Mouse (Mus musculus) heart, postnatal 36 days (tissue): ENCODE data around the gene Bbof1. TPM values are rescaled to one million over a fixed set of nuclear protein-coding genes. Genes with fewer than 3 reads are reported as not detected.

Source experiments
- DNase-seq, 2 experiments: peaks; one replicate each; pipeline ENCODE4 v3.0.0; 2021 to 2022
- intact Hi-C: fragments of 180-260 bp; cut with DNase I; formaldehyde crosslinking; loops from one replicate; pipeline ENCODE4 v1.15.1; 2025
- total RNA-seq, 2 experiments: library from RNA; stranded (reverse); gene quantifications; 2 replicates each; pipeline ENCODE4 v1.2.3; 2021

The Bbof1 gene
- total RNA-seq, 2 experiments from 2014 or later: 1.2 TPM

DNA sequence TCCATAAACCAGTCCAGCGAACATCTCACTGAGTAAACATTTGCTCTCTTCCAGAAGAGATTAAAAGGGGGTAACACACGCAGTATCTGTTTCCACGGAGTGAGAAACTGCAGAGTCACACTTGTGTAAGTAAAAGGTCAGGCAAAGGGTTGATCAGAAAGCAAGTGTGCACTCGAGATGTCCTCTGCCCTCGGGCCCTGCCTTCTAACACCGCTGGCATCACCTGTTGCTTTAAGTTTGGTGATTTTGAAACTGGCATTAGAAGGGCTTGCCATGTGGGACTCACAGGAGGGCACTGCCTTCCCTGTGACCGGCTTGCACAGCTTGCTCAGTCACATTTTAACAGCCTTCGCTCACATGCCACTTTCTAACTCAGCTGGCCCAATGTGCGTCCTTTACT is 9.2 kb upstream of the Bbof1 start:
- intact Hi-C loops: no loop called here

DNA sequence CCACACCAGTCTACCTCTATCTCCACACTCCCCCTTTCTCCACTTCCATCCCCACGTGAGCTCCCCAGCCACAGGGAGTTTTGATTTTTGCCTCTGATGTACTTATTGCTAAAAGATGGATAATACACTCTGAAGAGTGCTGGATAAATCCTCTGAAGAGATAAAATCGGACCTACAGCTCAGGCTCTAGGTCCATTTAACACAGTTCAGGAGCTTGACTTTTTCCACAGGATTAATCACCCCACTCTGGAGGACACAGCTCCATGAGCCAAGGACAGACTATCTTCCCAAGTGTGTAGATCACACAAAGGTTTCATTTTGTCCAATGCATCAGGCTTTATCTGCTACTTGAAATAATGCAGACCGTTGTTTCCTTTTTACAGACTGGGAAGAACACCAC is 8.8 kb upstream of the Bbof1 start:
- DNase-seq: no peak
- intact Hi-C loops: no loop called here

More for the DNA sequence above, 9.2 kb upstream of the Bbof1 start:
- DNase-seq: no peak

DNA sequence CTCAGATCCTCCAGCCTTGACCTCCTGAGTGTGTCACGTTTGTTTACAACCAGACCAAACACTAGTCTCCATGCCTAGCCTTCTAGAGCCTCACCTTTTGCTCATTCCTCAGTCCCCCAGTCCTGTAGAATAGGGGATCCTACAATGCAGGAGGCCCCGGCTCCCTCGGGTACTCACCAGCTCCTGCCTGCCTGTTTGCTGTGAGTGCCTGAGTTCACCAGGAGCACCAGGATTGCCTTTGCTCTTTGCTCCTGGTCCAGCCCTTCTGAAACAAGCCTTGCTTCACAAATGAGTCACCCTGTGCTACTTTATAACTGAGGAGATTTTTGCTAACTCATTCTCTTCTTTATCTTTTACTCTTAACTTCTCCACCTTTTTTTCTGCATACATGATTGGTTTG is 8.2 kb upstream of the Bbof1 start:
- no peak for DNase-seq
- intact Hi-C loops: no loop called here

DNA sequence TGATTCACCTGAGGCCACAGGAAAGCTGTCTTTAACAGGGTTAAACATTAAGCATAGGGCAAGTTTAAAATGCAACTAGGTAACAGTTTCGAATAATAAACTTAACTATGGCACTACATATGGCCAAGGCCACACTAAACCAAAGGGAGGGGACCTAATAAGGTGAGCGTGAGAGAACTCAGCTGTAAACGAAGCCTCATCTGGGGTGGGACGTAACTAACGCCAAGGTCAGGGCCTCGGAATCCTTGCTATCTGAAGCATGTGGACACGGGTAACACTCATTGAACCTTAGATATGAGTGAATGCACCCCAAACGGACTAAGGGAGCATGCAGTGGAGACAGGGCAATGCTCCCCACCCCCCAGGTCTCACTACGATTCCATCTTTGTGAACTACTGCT is 5.9 kb upstream of the Bbof1 start:
- intact Hi-C loops: no loop called here
- DNase-seq: no peak

DNA sequence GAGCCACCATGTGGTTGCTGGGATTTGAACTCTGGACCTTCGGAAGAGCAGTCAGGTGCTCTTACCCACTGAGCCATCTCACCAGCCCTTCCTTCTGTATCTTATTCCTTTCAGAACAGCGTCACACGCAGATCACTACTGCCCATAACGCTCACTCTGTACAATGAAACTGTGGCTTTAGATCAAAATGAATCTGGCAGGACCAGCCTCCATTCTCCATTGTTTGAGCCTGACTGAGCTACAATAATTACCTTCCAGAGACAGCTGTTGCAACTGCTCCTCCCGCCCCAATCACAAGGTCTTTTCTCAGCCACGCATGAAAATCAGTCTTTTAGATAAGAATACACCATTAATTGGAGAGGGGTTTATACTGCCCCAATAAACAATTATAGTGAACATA is 4.3 kb upstream of the Bbof1 start:
- DNase-seq: no peak
- intact Hi-C loops: no loop called here

DNA sequence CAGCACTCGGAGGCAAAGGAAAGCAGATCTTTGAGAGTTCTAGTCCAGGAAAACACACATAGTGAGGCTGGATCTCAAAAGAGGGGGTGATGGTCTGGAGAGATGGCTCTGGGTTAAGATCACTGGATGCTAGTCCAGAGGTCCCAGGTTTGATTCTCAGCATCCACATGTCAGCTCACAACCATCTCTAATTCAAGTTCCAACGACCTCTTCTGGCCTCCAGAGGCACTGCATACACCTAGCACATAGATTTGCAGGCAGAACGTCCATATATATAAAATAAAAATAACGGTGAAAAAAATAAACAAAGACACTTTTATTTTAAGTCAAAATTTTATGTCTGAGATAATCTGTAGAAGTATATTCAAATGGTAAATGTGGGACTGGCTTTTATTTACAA is 1.6 kb upstream of the Bbof1 start:
- no peak for DNase-seq
- intact Hi-C loops: loop anchor here (5.0 kb wide), 1 partner anchor 120 kb away; the partner anchor contains the start of gene Ptgr2

DNA sequence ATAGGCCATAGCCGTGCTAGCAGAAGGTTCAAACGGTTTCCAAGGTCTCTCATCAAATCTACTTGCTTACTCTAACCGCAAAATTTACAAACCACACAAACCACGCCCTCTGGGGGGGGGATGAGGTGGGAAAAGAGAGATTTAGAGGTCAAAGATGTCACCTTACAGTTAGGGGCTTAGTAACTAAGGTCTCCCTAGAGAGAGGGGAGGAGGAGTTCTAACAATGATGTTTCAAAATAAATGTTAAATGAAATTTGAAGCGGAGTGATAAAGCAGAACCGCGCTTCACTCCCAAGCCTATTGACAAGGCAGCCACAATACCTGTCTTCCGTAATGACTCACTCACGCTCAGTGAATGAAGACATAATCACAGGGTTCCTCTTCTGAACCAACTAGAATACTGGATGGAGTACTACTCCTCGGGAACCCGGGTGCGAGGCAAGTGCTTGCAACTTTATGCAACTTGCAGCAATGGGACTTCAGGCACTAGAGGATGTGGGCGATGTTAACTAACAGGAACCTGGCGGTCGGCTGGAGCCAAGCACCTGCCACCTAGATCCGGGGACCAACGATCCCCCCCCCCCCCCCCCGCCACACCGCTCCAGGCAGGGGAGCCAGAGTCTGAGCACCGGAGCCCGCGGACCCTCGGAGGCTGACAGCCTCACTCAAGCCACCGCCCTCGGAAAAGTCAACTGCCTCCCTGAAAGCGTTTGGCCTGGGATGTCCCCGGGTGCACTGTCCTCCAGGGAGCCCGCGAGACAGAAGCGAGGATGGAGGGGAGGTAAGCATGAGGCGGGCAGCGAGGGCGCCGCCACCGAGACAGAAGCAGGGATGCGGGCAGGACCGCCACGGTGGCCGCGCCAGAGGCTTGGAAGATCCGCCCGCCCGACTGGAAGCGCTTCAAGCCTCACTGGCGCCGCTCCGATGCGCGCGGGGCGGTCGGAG is 725 bp upstream of the Bbof1 start:
- intact Hi-C loops: loop anchor here (2.0 to 5.0 kb wide), 2 partner anchors 45 to 121 kb away; partner anchors contain the start of gene Ptgr2
- no peak for DNase-seq

DNA sequence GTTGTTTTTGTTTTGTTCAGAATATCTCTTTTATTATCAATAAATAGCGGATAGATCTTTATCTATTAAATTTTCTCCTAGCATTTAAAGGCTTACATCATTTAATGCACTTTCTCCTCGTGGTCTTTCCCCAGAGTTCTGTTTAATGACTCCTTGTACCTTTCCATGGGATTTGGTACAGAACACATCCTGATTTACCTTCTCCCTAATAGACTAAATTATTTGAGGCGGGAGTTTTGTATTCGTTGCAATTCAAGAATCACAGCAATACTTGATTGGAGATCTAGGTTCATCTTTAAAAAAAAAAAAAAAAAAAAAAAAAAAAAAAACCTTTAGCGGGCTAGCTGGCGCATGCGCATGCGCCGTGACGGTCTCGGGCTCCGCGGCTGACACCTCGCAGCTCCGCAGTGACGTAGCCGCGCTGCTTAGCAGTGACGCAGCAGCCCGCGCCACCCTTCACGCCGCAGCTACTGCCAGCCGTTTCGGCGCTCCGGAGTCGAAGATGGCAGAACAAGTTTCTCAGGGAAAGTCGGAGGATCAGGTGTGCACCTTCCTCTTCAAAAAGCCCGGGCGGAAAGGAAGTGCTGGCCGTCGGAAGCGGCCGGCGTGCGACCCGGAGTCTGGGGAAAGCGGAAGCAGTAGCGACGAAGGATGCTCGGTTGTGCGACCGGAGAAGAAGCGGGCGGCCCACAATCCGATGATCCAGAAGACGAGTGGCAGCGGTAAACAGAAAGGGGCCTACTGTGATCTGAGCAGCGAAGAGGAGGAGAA is 8.1 kb downstream of the Bbof1 start, which contains the start of gene Rnf113a2:
TSS of gene Rnf113a2 (plus strand) at position 363 of the 771 bp plus-strand sequence.
- intact Hi-C loops: loop anchor here (2.0 kb wide), 1 partner anchor 34 kb away; the partner anchor contains the start of genes Aldh6a1 and Lin52
- peak; percentile 81 to 84 for DNase-seq

DNA sequence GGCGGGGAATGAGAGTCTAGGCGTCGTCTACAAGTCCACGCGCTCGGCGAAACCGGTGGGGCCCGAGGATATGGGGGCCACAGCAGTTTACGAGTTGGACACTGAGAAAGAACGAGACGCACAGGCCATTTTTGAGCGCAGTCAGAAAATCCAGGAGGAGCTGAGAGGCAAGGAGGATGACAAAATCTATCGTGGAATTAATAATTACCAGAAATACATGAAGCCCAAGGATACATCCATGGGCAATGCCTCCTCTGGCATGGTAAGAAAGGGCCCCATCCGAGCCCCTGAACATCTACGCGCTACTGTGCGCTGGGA is 8.7 kb downstream of the Bbof1 start:
- no peak for DNase-seq
- intact Hi-C loops: loop anchor here (2.0 kb wide), 1 partner anchor 33 kb away; the partner anchor contains the start of genes Aldh6a1 and Lin52

DNA sequence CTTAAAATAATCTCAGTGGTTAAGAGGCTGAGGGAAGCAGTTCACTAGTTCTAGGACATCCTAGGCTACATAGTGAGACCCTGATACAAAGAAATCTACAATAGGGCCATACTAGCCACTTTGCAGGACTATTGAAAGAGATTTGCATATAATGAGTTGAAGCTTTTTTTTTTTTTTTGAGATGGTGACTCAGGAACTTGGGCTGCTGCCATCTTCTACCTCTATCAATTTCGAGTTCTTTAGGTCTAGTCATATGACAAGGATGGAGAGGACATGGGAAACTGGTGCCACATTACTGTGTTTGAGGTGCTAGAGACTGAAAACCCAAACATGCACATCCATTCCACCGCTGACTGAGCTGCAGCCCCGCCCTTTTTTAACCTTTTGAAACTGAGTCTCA is 15.1 kb downstream of the Bbof1 start:
- intact Hi-C loops: no loop called here
- DNase-seq: no peak

DNA sequence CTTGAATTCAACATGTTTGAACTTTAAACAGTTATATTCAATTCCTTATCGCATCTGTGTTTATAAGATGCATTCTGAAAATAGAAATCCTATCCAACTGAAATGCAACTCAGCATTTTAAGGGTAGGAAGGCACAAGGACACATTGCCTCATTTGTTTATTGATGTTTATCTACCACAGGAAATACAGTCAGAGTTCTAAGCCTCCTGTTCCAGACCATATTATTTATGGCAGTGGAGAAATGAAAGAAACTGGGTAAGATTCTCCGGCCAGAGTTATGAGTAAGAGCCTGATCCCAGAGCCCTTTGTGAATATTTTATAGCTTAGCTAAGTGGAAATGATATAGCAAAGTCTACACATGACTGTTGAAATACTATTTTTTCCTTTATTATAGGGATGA is 21.0 kb downstream of the Bbof1 start:
- intact Hi-C loops: no loop called here
- DNase-seq: no peak

DNA sequence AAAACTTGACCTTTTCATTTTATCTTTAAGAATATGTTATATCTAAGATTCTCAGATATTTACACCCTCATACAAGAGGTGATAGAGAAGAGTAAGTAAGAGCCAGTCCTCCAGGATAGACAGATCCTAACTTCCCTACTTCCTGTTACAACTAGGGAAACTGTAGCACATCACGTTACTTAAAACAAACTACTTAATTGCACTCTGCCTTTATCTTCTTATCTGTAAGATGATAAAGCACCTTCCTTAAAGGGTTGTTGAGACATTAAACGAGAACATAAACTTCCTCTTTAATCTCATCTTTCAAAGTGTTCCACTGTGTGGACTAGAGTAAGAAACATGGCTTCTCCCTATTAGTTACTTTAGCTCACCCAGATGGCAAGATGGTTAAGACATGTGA is 29.8 kb downstream of the Bbof1 start:
- DNase-seq: no peak
- intact Hi-C loops: no loop called here

DNA sequence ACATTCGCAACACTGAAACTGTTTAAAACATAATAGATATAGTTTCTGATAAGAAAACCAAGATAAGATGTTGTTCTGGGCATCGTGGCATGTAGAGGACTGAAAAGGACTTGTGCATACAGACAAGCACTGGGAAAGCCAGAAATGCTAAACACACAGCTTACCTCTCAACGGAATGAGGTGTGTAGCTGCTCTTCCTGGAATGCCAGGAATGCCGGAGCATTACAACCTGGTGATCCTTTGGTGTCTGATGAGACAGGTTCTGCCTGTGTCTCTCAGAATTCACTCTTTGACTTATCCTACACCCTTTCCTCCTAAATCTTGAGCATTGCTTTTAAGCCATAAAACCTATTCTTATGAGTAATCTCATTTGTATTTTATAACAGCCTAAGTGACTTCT is 33.7 kb downstream of the Bbof1 start:
- DNase-seq: no peak
- intact Hi-C loops: no loop called here

DNA sequence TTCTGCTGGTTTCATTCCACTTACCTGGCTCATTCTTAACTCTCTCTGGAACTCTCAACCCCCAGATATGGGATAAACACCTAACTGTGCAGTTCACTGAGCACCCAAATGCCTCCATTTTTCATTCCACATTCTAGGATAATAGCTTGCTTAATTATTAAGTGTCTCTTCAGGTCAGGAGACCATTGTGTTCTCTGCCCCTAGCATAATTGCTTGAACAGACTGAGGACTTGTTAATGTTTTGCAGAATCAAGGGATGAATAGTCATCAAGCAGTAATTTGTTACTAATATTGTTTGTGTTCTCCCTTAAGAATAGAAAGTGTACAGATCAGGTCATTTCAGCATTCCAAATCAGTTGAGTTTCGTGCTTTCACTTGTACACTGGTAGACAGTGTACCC is 38.5 kb downstream of the Bbof1 start:
- intact Hi-C loops: loop anchor here (5.0 kb wide), 1 partner anchor 85 kb away; the partner anchor contains the start of genes Coq6 and Fam161b
- DNase-seq: no peak

DNA sequence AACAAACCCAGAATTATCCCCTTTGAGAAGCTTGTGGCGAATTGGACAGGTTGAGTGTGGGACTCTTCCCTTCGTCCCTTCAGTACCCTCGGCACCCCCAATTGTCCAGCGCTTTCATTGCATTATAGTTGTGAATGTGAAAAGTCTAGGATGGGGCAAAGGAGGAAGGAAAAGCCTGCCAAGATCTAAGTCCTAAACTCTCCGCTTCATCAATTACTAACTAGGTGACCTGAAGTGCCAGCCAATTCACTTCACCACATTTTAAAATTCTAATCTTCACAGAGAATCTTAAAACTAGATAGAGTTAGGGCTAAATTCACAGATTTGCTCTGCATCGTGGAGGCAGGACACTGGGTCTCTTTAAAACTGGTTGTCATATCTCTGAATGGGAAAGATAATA is 39.3 kb downstream of the Bbof1 start:
- intact Hi-C loops: loop anchor here (5.0 kb wide), 1 partner anchor 86 kb away; the partner anchor contains the start of genes Coq6 and Fam161b
- DNase-seq: no peak

DNA sequence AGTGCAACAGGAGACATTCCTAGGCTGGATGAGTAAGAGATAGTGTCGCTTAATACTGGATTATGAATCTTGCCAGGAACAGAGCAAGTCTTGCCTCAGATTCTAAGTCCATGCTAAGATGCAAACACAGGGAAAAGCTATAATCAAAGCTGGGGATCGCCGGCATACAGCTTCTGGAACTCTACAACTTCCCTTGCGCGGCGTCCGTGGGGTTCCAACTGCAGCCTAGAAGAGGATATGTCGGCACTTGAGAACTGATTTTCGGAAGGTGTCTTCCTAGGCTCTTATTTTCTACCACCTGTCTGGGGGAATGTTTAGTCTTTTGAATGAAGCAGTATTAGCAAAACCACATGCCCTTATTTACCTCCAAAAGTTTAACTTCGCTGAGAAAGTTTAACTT is 41.0 kb downstream of the Bbof1 start:
- intact Hi-C loops: loop anchor here (2.0 to 5.0 kb wide), 3 partner anchors 33 to 163 kb away; partner anchors contain the start of genes Coq6, Fam161b, Ptgr2 and Rnf113a2
- DNase-seq: no peak

DNA sequence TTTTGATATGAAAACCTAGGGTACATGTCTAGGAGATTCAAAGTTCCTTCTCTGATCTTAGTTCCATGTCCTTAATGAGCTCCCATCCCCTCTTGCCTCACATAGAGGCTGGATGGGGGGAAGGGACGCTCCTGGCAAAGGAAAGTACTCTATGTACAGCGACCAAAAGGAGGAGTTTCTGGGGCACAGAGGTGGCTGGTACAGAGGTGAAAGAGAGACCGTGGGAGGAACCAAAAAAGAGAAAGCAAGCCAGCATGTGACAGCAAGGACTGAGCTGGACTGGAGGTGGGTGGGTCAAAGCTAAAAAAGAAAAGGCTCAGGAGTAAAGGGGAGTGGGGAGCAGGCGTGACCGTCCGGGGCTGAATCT is 41.5 kb downstream of the Bbof1 start:
- intact Hi-C loops: loop anchor here (2.0 to 5.0 kb wide), 2 partner anchors 34 to 163 kb away; partner anchors contain the start of genes Ptgr2 and Rnf113a2
- no peak for DNase-seq

DNA sequence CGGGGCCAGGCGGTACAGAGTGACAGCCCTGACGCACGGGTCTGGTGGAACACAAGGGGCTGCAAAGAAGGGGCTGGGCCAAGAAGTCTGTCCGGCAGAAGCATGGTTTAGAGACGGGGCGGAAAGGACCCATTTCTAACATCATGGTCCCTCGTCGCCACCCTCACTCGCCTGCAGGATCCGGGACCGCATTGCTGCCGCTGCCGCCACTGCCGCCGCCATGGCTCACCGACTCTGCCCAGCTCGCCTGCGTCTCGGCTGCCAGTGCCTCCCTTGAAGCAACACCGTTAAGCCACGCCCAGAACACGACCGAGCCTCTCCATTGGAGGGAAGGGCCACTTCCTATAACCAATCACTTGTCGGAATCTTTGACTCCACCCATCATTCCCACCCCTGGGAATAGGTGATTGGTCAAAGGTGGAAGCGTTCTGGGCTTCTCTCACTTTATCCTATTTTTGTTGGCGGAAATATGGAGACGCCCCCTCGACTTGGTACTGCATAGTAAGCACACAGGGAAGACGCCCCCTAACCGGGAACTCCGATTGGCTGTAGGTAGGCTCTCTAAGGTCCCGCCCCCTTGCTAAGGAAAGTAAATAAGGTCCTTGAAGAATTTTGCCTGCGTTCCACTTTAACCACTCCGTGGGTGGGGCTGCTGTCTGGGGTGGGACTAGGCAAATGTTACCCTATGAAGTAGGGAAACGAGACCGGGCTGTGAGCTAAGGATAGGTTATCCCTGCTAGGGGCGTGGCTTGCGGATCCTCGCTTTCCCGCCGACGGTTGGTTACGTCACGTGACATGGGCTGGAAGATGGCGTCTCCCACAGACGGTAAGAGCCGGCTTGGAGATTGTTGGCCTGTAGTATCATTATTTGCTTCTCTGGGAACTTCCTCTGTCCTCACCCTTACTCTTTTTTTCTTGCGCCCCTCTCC is 42.1 kb downstream of the Bbof1 start, which contains the start of the genes Aldh6a1 and Lin52:
TSS of gene Aldh6a1 (minus strand) at position 287 of the 929 bp plus-strand sequence.
TSS of gene Lin52 (plus strand) at position 705 of the 929 bp plus-strand sequence.
- intact Hi-C loops: loop anchor here (2.0 to 5.0 kb wide), 2 partner anchors 34 to 164 kb away; partner anchors contain the start of genes Ptgr2 and Rnf113a2
- peak; percentile 91 to 94 for DNase-seq

DNA sequence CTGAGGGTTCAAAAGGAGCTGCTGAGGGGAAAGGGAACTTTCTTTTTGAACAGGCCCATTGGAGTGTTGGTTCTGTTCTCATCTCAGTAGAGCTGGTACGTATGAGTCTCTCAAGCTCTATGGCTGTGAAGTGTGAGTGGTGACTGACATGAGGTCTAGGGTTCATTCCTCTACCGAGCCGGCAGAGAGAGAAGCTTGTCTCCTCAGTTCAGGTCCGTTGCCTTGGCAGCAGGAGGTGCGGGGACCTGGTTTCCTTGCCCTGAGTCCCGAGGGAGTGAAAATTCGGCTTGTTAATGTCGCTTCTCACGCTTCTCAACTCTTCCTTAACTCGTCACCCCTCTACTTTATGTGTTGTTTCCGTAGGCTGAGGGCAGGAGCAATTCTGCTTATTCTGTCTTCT is 42.9 kb downstream of the Bbof1 start:
- no peak for DNase-seq
- intact Hi-C loops: loop anchor here (2.0 to 5.0 kb wide), 2 partner anchors 35 to 164 kb away; partner anchors contain the start of genes Ptgr2 and Rnf113a2

DNA sequence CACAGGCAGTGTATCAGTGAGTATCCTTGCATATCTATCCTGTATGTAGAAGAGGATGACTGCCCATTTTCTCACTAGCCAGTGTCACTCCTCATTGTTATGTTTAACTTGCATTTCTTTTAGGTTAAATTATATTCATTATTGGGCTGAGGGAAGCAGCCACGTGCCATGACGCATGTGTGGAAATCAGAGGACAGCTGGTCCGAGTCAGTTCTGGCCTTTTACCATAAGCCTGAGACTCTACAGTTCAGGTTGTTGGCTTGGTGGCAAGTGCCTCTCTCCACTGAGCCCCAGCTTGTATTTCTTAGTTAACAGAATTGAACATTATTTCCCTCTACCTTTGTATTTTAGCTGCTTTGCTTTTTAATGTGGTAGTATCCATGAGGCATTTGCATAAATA is 48.0 kb downstream of the Bbof1 start:
- no peak for DNase-seq
- intact Hi-C loops: no loop called here
